14 mouse cellular contexts compared by ENCODE assay signal in the genomic region with DNA sequence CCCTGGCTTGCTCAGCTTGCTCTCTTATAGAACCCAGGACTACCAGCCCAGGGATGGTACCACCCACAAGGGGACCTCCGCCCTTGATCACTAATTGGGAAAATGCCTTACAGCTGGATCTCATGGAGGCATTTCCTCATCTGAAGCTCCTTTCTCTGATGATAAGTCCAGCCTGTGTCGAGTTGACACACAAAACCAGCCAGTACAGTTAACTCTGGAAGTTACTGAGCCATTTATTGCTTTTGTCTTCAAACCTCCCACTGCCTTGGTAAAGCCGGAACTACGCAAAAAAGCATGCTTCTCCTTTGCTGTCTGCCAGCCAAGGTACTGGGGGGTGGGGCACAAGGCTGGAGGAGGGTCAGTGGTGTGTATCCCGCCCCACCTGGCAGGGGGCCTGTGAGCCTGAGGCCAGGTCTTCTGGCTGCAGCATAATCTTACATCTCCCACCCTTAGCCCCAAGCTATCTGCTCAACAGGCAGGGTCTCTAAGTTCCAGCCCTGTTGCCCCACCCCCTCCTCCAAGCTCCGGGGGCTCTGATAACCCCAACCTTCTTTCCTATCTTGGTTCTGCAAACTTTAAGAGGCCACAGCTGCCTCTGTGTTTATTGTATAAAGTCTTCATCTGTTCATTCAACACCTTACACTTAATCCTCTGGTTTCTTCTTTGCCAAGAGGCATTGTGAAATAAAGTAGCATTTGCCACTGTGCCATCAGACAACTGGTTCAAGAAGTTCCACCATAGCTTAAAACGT. TPM values are rescaled to one million over a fixed set of nuclear protein-coding genes. Genes with fewer than 3 reads are reported as not detected.
A peak's percentile ranks its signal among the peaks of the same experiment; 100 is the strongest.
DNase-seq lines count a peak whose midpoint lies in the region; ATAC-seq and TF ChIP-seq lines count a peak whose summit lies in the region.
"Had no signal": no experiment of that assay in that cellular context is flagged by ENCODE, and none has a peak within 500 bp of the region (broad histone marks: within the 10 kb centered on the region; RNA-seq: fewer than 3 reads in every experiment).

No protein-coding gene starts in this region.

- no peak overlapping the region for H3K4me3 ChIP-seq in hindbrain, embryonic 10.5 days
- no peak overlapping the region for H3K4me3 ChIP-seq in hindbrain, embryonic 14.5 days (replicated peaks; ENCODE audit: low read length)
- H3K4me3 ChIP-seq in MEL (ENCODE audit: control insufficient read depth in 1 of 2, insufficient read depth in 1 of 2, low read depth in 2 of 2, low read length in 2 of 2): peak overlapping the region; percentile 41 to 52
- no peak overlapping the region for H3K4me3 ChIP-seq in embryonic facial prominence, embryonic 14.5 days (ENCODE audit: low read depth, low read length)
- H3K4me3 ChIP-seq in liver, embryonic 13.5 days (replicated peaks): peak overlapping the region; percentile 1; the same call in 1 of the 2 replicates

- H3K27ac ChIP-seq in hindbrain, embryonic 10.5 days: peak overlapping the region; percentile 17
- H3K27ac ChIP-seq in hindbrain, embryonic 14.5 days: no peak overlapping the region
- H3K27ac ChIP-seq in MEL (ENCODE audit: control insufficient read depth, low read depth, low read length): peak overlapping the region; percentile 96
- 0 out of 2 replicates have a peak overlapping the region, but pooled peaks have one; percentile 15 for H3K27ac ChIP-seq in embryonic facial prominence, embryonic 14.5 days (replicated peaks; ENCODE audit: low read depth, low read length)
- H3K27ac ChIP-seq in liver, embryonic 13.5 days: peak overlapping the region; percentile 93

- peaks cover 29% of the 10 kb centered on the region for H3K4me1 ChIP-seq in hindbrain, embryonic 10.5 days (replicated peaks)
- H3K4me1 ChIP-seq in hindbrain, embryonic 14.5 days (replicated peaks; ENCODE audit: control insufficient read depth, insufficient read depth, low read length): no peaks in the 10 kb centered on the region
- peaks cover 17 to 23% of the 10 kb centered on the region in 2 experiments for H3K4me1 ChIP-seq in MEL (ENCODE audit: control insufficient read depth in 1 of 2, insufficient read depth in 2 of 2, low read length in 2 of 2)
- H3K4me1 ChIP-seq in embryonic facial prominence, embryonic 14.5 days (ENCODE audit: control insufficient read depth, insufficient read depth, low read length): no peaks in the 10 kb centered on the region
- peaks cover 77% of the 10 kb centered on the region for H3K4me1 ChIP-seq in liver, embryonic 13.5 days (replicated peaks)

- no peak for TF ChIP-seq RAD21 in MEL (IDR thresholded peaks at IDR 0.05; ENCODE audit: low read depth, low read length)

- 51% methylated on average over 7 of the region's 7 CpGs for WGBS in hindbrain, embryonic 10.5 days
- WGBS in hindbrain, embryonic 14.5 days: 57% methylated on average over 7 of the region's 7 CpGs
- WGBS in embryonic facial prominence, embryonic 14.5 days: 31% methylated on average over 7 of the region's 7 CpGs
- 18% methylated on average over 7 of the region's 7 CpGs for WGBS in liver, embryonic 13.5 days (ENCODE audit: insufficient replicate concordance)

- no peaks in the 10 kb centered on the region for H3K27me3 ChIP-seq in hindbrain, embryonic 10.5 days (ENCODE audit: insufficient read depth, poor library complexity, severe bottlenecking)
- no peaks in the 10 kb centered on the region for H3K27me3 ChIP-seq in hindbrain, embryonic 14.5 days (ENCODE audit: control insufficient read depth, insufficient read depth, low read length)
- H3K27me3 ChIP-seq in MEL (ENCODE audit: control insufficient read depth in 1 of 2, insufficient read depth in 2 of 2, low read length in 2 of 2): no peaks in the 10 kb centered on the region
- H3K27me3 ChIP-seq in embryonic facial prominence, embryonic 14.5 days (replicated peaks; ENCODE audit: control insufficient read depth, insufficient read depth, low read length): no peaks in the 10 kb centered on the region
- no peaks in the 10 kb centered on the region for H3K27me3 ChIP-seq in liver, embryonic 13.5 days

- 0 out of 2 replicates have a peak, but pooled peaks cover 3% of the 10 kb centered on the region for H3K9me3 ChIP-seq in hindbrain, embryonic 10.5 days
- 0 out of 2 replicates have a peak, but pooled peaks cover 3% of the 10 kb centered on the region for H3K9me3 ChIP-seq in hindbrain, embryonic 14.5 days (ENCODE audit: control insufficient read depth, low read length)
- H3K9me3 ChIP-seq in MEL (replicated peaks; ENCODE audit: insufficient read depth, low read length): no peaks in the 10 kb centered on the region
- H3K9me3 ChIP-seq in embryonic facial prominence, embryonic 14.5 days (ENCODE audit: control insufficient read depth, low read length): 0 out of 2 replicates have a peak, but pooled peaks cover 6% of the 10 kb centered on the region
- H3K9me3 ChIP-seq in liver, embryonic 13.5 days (replicated peaks): peaks cover 6% of the 10 kb centered on the region; the same call in 1 of the 2 replicates

- H3K9ac ChIP-seq in hindbrain, embryonic 14.5 days: no peak overlapping the region
- H3K9ac ChIP-seq in MEL (ENCODE audit: control insufficient read depth, low read depth, low read length, poor library complexity, severe bottlenecking): peak overlapping the region; percentile 58
- H3K9ac ChIP-seq in embryonic facial prominence, embryonic 14.5 days (ENCODE audit: low read depth, low read length): no peak overlapping the region
- H3K9ac ChIP-seq in liver, embryonic 13.5 days: peak overlapping the region; percentile 41

- DNase-seq in hindbrain, embryonic 10.5 days (ENCODE audit: low spot score): no peak
- no peak for DNase-seq in hindbrain, embryonic 14.5 days (ENCODE audit: low spot score)
- peak; percentile 99 for DNase-seq in MEL (ENCODE audit: low read depth, low spot score)
- peak; percentile 13 for DNase-seq in embryonic facial prominence, embryonic 14.5 days (ENCODE audit: low spot score)
- DNase-seq in liver, embryonic 13.5 days: peak; percentile 86
- DNase-seq in adrenal gland, adult 2 months: no peak
- no peak for DNase-seq in left cerebral cortex, adult 18-20 months (ENCODE audit: low spot score in 2 of 2)
- no peak for DNase-seq in right cerebral cortex, postnatal 4 days
- DNase-seq: kidney, adult 11 months; lung, postnatal 10 days had no signal

- ATAC-seq in hindbrain, embryonic 14.5 days (ENCODE audit: low FRiP score): no peak
- no peak for ATAC-seq in embryonic facial prominence, embryonic 14.5 days (ENCODE audit: low read depth)
- ATAC-seq in liver, embryonic 13.5 days (ENCODE audit: low read depth): peak; percentile 98

- TF ChIP-seq EP300 in MEL (IDR thresholded peaks at IDR 0.05; ENCODE audit: low read depth in 1 of 2, low read length in 2 of 2): peak; percentile 97 to 99

- no peaks in the 10 kb centered on the region for H3K36me3 ChIP-seq in hindbrain, embryonic 10.5 days
- no peaks in the 10 kb centered on the region for H3K36me3 ChIP-seq in hindbrain, embryonic 14.5 days (replicated peaks; ENCODE audit: control insufficient read depth, insufficient read depth)
- peaks cover 0 to 16% of the 10 kb centered on the region in 2 experiments; a peak in 2 of 4 replicates for H3K36me3 ChIP-seq in MEL (ENCODE audit: control insufficient read depth in 1 of 2, insufficient read depth in 2 of 2, low read length in 2 of 2)
- no peaks in the 10 kb centered on the region for H3K36me3 ChIP-seq in embryonic facial prominence, embryonic 14.5 days (ENCODE audit: control insufficient read depth, insufficient read depth, low read length)
- H3K36me3 ChIP-seq in liver, embryonic 13.5 days: peaks cover 4% of the 10 kb centered on the region

- peaks cover 4% of the 10 kb centered on the region; the same call in 1 of the 2 replicates for H3K79me2 ChIP-seq in MEL (ENCODE audit: control insufficient read depth, insufficient read depth, low read length, poor library complexity)

- peak in 1 of 2 experiments; percentile 59; a peak in 2 of 4 replicates for TF ChIP-seq POLR2A in MEL (IDR thresholded peaks at IDR 0.05; ENCODE audit: control insufficient read depth in 1 of 2, insufficient read depth in 1 of 2, low read depth in 1 of 2, low read length in 2 of 2, poor library complexity in 1 of 2)

- no peak overlapping the region for H3K4me2 ChIP-seq in hindbrain, embryonic 14.5 days (replicated peaks)
- no peak overlapping the region for H3K4me2 ChIP-seq in embryonic facial prominence, embryonic 14.5 days (ENCODE audit: low read depth, low read length)
- H3K4me2 ChIP-seq in liver, embryonic 13.5 days: peak overlapping the region; percentile 45

- TF ChIP-seq CTCF in MEL (IDR thresholded peaks at IDR 0.05 in 2 of 3, conservative IDR thresholded peaks at IDR 0.05 in 1 of 3; ENCODE audit: control insufficient read depth in 1 of 3, insufficient read depth in 1 of 3, low read depth in 2 of 3, low read length in 3 of 3, poor library complexity in 1 of 3, severe bottlenecking in 1 of 3): no peak

TF ChIP-seq in MEL, 35 proteins besides CTCF, POLR2A, EP300 and RAD21 (continues in another document):
- peak; percentile 73 for TF ChIP-seq TBP (IDR thresholded peaks at IDR 0.05; ENCODE audit: low read depth, low read length)

RNA-seq across cellular contexts. Expression of gene Katnal1, which starts 6.1 kb away (rescaled TPM):
- polyA plus RNA-seq in hindbrain, embryonic 10.5 days (2016; fragmentation: Nextera tagmentation; extraction: Ambion mirVana): 22.4 and 23.6 TPM in 2 replicates
- 38.0 and 40.9 TPM in 2 replicates for polyA plus RNA-seq in hindbrain, embryonic 14.5 days (2014; fragmentation: Nextera tagmentation; extraction: Ambion mirVana)
- 13.6 and 14.8 TPM in 2 replicates for total RNA-seq in MEL (2012; rRNA removed)
- 10 to 100 TPM in 1 of 2 experiments, not detected in 1; 12.8 TPM for polyA plus RNA-seq in MEL (2012; ENCODE audit: insufficient read depth in 1 of 2, insufficient read length in 2 of 2, low read depth in 1 of 2, low replicate concordance in 2 of 2, missing spikeins in 1 of 2)
- 13.8 and 14.4 TPM in 2 replicates for polyA plus RNA-seq in embryonic facial prominence, embryonic 14.5 days (2014; fragmentation: Nextera tagmentation; extraction: Ambion mirVana)
- polyA plus RNA-seq in liver, embryonic 13.5 days (2015; fragmentation: Nextera tagmentation; extraction: Ambion mirVana): 8.4 and 12.7 TPM in 2 replicates
- total RNA-seq in adrenal gland, adult 2 months (2021): 10 to 100 TPM in 1 of 2 experiments, 1 to 10 TPM in 1; 6.5 to 10.1 TPM
- 3.2 and 3.8 TPM in 2 replicates for polyA plus RNA-seq in adrenal gland, adult 2 months (2012; rRNA removed)
- 10 to 100 TPM; 75.2 to 78.2 TPM for total RNA-seq in left cerebral cortex, adult 18-20 months (2021)

RNA-seq across cellular contexts. Expression of gene Gm42791, which starts 59.7 kb away (rescaled TPM):
- polyA plus RNA-seq in hindbrain, embryonic 10.5 days (2016; fragmentation: Nextera tagmentation; extraction: Ambion mirVana): 1.6 and 3.8 TPM in 2 replicates
- polyA plus RNA-seq in hindbrain, embryonic 14.5 days (2014; fragmentation: Nextera tagmentation; extraction: Ambion mirVana): 0.33 and 2.6 TPM in 2 replicates
- 1.2 TPM in 1 of 2 replicates, not detected in the other for total RNA-seq in MEL (2012; rRNA removed)
- polyA plus RNA-seq in MEL (2012; ENCODE audit: insufficient read depth in 1 of 2, insufficient read length in 2 of 2, low read depth in 1 of 2, low replicate concordance in 2 of 2, missing spikeins in 1 of 2): 1 to 10 TPM in 1 of 2 experiments, not detected in 1; 2.1 TPM
- 2.2 TPM in 1 of 2 replicates, not detected in the other for polyA plus RNA-seq in embryonic facial prominence, embryonic 14.5 days (2014; fragmentation: Nextera tagmentation; extraction: Ambion mirVana)
- polyA plus RNA-seq in liver, embryonic 13.5 days (2015; fragmentation: Nextera tagmentation; extraction: Ambion mirVana): 0.32 and 0.86 TPM in 2 replicates
- 1 to 10 TPM; 6.3 to 6.5 TPM for total RNA-seq in adrenal gland, adult 2 months (2021)
- polyA plus RNA-seq in adrenal gland, adult 2 months (2012; rRNA removed): not detected in 2 replicates
- 10 to 100 TPM; 31.6 to 40.1 TPM for total RNA-seq in left cerebral cortex, adult 18-20 months (2021)
- total RNA-seq: monocyte, adult 5-6 weeks had no signal
- polyA plus RNA-seq: C2C12; cortical plate, adult 2 months; heart, embryonic 16.5 days had no signal

Comparison
In these comparisons a context has a peak if more than half of its experiments do, and no peak if none do; other contexts are left out.
1. DNase-seq: peak in MEL (single experiment), embryonic facial prominence, embryonic 14.5 days (single experiment) and liver, embryonic 13.5 days (single experiment); none in hindbrain, embryonic 10.5 days (single experiment), hindbrain, embryonic 14.5 days (single experiment), adrenal gland, adult 2 months (single experiment), left cerebral cortex, adult 18-20 months (0 of 2) and right cerebral cortex, postnatal 4 days (single experiment).
2. H3K4me3 ChIP-seq: peak in MEL (2 of 2) and liver, embryonic 13.5 days (single experiment); none in hindbrain, embryonic 10.5 days (single experiment), hindbrain, embryonic 14.5 days (single experiment) and embryonic facial prominence, embryonic 14.5 days (single experiment).
3. H3K9ac ChIP-seq: peak in MEL (single experiment) and liver, embryonic 13.5 days (single experiment); none in hindbrain, embryonic 14.5 days (single experiment) and embryonic facial prominence, embryonic 14.5 days (single experiment).